Mouse (Mus musculus): ENCODE data around the gene Otulinl.

GRCm38 (mm10) chr15:27659143-27659542, 22.2 kb downstream of the Otulinl start:
- no peak for TF ChIP-seq CTCF (IDR thresholded peaks at IDR 0.05; ENCODE audit: low read depth, low read length)
- no peak for TF ChIP-seq GATA1 (IDR thresholded peaks at IDR 0.05; ENCODE audit: borderline replicate concordance, low read length)
- no peak for TF ChIP-seq TAL1 (conservative IDR thresholded peaks at IDR 0.05; ENCODE audit: low read depth, low read length)
- TF ChIP-seq POLR2AphosphoS5 (IDR thresholded peaks at IDR 0.05; ENCODE audit: insufficient replicate concordance, low read depth, low read length) = no peak
- TF ChIP-seq GATA2 (IDR thresholded peaks at IDR 0.05; ENCODE audit: borderline replicate concordance, low read depth, low read length) = no peak
